Mouse (Mus musculus) CH12.LX (cell line): ENCODE data around the gene Zfp560. TPM values are rescaled to one million over a fixed set of nuclear protein-coding genes. Genes with fewer than 3 reads are reported as not detected.

Experiments
- DNase-seq: peaks from one replicate; pipeline ENCODE4 v3.0.0-alpha.2; 2013; ENCODE audit errors: extremely low read depth
- H3K27ac ChIP-seq: 2 replicates; pipeline ENCODE4 v1.5.1; 2012; ENCODE audit warnings: low read depth, mild to moderate bottlenecking, control low read depth, moderate library complexity; ENCODE audit not compliant: insufficient read depth
- H3K27me3 ChIP-seq: replicated peaks from 2 replicates; pipeline ENCODE3; 2012; ENCODE audit warnings: inconsistent platforms
- H3K36me3 ChIP-seq, 2 experiments: replicated peaks in 1 of 2; 2 replicates each; pipeline versions ENCODE3 to v1.6.1; 2012; ENCODE audit warnings: inconsistent platforms in 1 of 2, low read length in 1 of 2, mild to moderate bottlenecking in 1 of 2, mixed read lengths in 1 of 2, moderate library complexity in 1 of 2; ENCODE audit not compliant: control insufficient read depth in 1 of 2, insufficient read depth in 1 of 2
- H3K4me1 ChIP-seq, 2 experiments: 2 replicates each; pipeline ENCODE4 v1.6.1; 2012; ENCODE audit warnings: inconsistent platforms in 1 of 2, moderate library complexity in 1 of 2; ENCODE audit not compliant: insufficient read depth in 2 of 2, control insufficient read depth in 1 of 2
- H3K4me2 ChIP-seq: 2 replicates; pipeline ENCODE4 v1.6.1; 2012; ENCODE audit warnings: low read depth, mild to moderate bottlenecking, control low read depth; ENCODE audit not compliant: poor library complexity, insufficient read depth, severe bottlenecking
- H3K4me3 ChIP-seq, 3 experiments: fragments of 150-350 bp in 1 of 3; sonication (generic) in 1 of 3; replicated peaks in 1 of 3; 2 replicates each; pipeline versions ENCODE3 to v1.5.1; 2011 to 2012; ENCODE audit warnings: low read depth in 2 of 3, low read length in 2 of 3, mild to moderate bottlenecking in 2 of 3, moderate library complexity in 2 of 3, control low read depth in 1 of 3, improper control_type of control experiment in 1 of 3, inconsistent platforms in 1 of 3, mixed read lengths in 1 of 3; ENCODE audit not compliant: poor library complexity in 1 of 3
- H3K79me2 ChIP-seq: replicated peaks from 2 replicates; pipeline ENCODE4 v1.6.1; 2012; ENCODE audit warnings: mild to moderate bottlenecking, moderate library complexity; ENCODE audit not compliant: control insufficient read depth, poor library complexity, insufficient read depth, severe bottlenecking; ENCODE audit errors: extremely low read depth
- H3K9ac ChIP-seq: 2 replicates; pipeline ENCODE4 v1.6.1; 2012; ENCODE audit warnings: low read depth, mild to moderate bottlenecking, control low read depth, moderate library complexity; ENCODE audit not compliant: insufficient read depth
- H3K9me3 ChIP-seq: replicated peaks from 2 replicates; pipeline ENCODE3; 2012; ENCODE audit warnings: low read length, inconsistent platforms, mixed read lengths
- BHLHE40 ChIP-seq: IDR thresholded peaks from 2 replicates; pipeline ENCODE4 v1.6.1; 2011; ENCODE audit warnings: mild to moderate bottlenecking, low read depth, low read length, improper control_type of control experiment
- CHD2 ChIP-seq: IDR thresholded peaks from 2 replicates; pipeline ENCODE4 v1.6.1; 2011; ENCODE audit warnings: low read length, improper control_type of control experiment
- E2F4 ChIP-seq: IDR thresholded peaks from 2 replicates; pipeline ENCODE4 v1.6.1; 2011; ENCODE audit warnings: low read depth, low read length, improper control_type of control experiment; ENCODE audit not compliant: insufficient replicate concordance
- EP300 ChIP-seq: IDR thresholded peaks from 2 replicates; pipeline ENCODE4 v1.6.1; 2011; ENCODE audit warnings: low read length, improper control_type of control experiment
- ETS1 ChIP-seq: conservative IDR thresholded peaks from 2 replicates; pipeline ENCODE4 v1.6.1; 2012; ENCODE audit warnings: low read depth, mild to moderate bottlenecking, inconsistent platforms, low read length, improper control_type of control experiment, moderate library complexity
- GABPA ChIP-seq: IDR thresholded peaks from 2 replicates; pipeline ENCODE4 v1.6.1; 2012; ENCODE audit warnings: low read depth, low read length, improper control_type of control experiment, inconsistent platforms; ENCODE audit not compliant: insufficient replicate concordance
- IRF4 ChIP-seq: IDR thresholded peaks from 2 replicates; pipeline ENCODE4 v1.6.1; 2014; ENCODE audit warnings: low read depth, mild to moderate bottlenecking, inconsistent platforms, low read length, improper control_type of control experiment
- JUND ChIP-seq: conservative IDR thresholded peaks from 2 replicates; pipeline ENCODE4 v1.6.1; 2011; ENCODE audit warnings: low read depth, low read length, improper control_type of control experiment
- MAFK ChIP-seq: IDR thresholded peaks from 2 replicates; pipeline ENCODE4 v1.6.1; 2011; ENCODE audit warnings: low read length, improper control_type of control experiment; ENCODE audit not compliant: insufficient replicate concordance
- MAX ChIP-seq: IDR thresholded peaks from 2 replicates; pipeline ENCODE4 v1.6.1; 2011; ENCODE audit warnings: low read length, improper control_type of control experiment
- MYC ChIP-seq: IDR thresholded peaks from 2 replicates; pipeline ENCODE4 v1.6.1; 2011; ENCODE audit warnings: low read depth, mild to moderate bottlenecking, improper control_type of control experiment, low read length
- NELFE ChIP-seq: IDR thresholded peaks from 2 replicates; pipeline ENCODE4 v1.6.1; 2011; ENCODE audit warnings: low read depth, low read length, improper control_type of control experiment
- PAX5 ChIP-seq: IDR thresholded peaks from 2 replicates; pipeline ENCODE4 v1.6.1; 2012; ENCODE audit warnings: low read length, inconsistent platforms, mixed read lengths
- POLR2A ChIP-seq: IDR thresholded peaks from 2 replicates; pipeline ENCODE4 v1.6.1; 2011; ENCODE audit warnings: low read depth, mild to moderate bottlenecking, improper control_type of control experiment, low read length
- POLR2AphosphoS2 ChIP-seq: IDR thresholded peaks from 2 replicates; pipeline ENCODE4 v1.6.1; 2011; ENCODE audit warnings: low read depth, low read length, improper control_type of control experiment
- RAD21 ChIP-seq: IDR thresholded peaks from 2 replicates; pipeline ENCODE4 v1.6.1; 2011; ENCODE audit warnings: low read depth, mild to moderate bottlenecking, low read length, improper control_type of control experiment, moderate library complexity
- TCF12 ChIP-seq: IDR thresholded peaks from 2 replicates; pipeline ENCODE4 v1.6.1; 2014; ENCODE audit warnings: low read depth, mild to moderate bottlenecking, inconsistent platforms, low read length, improper control_type of control experiment
- UBTF ChIP-seq: IDR thresholded peaks from 2 replicates; pipeline ENCODE4 v1.6.1; 2012; ENCODE audit warnings: low read depth, mild to moderate bottlenecking, inconsistent platforms, low read length, improper control_type of control experiment, moderate library complexity
- USF1 ChIP-seq: IDR thresholded peaks from 2 replicates; pipeline ENCODE4 v1.6.1; 2014; ENCODE audit warnings: low read depth, mild to moderate bottlenecking, inconsistent platforms, low read length, improper control_type of control experiment
- USF2 ChIP-seq: conservative IDR thresholded peaks from 2 replicates; pipeline ENCODE4 v1.6.1; 2011; ENCODE audit warnings: low read depth, low read length, improper control_type of control experiment
- ZC3H11A ChIP-seq: IDR thresholded peaks from 2 replicates; pipeline ENCODE4 v1.6.1; 2012; ENCODE audit warnings: low read depth, mild to moderate bottlenecking, inconsistent platforms, low read length, improper control_type of control experiment
- ZMIZ1 ChIP-seq: IDR thresholded peaks from 2 replicates; pipeline ENCODE4 v1.6.1; 2012; ENCODE audit warnings: low read depth, mild to moderate bottlenecking, inconsistent platforms, low read length, improper control_type of control experiment
- ZNF384 ChIP-seq: IDR thresholded peaks from 2 replicates; pipeline ENCODE4 v1.6.1; 2012; ENCODE audit warnings: low read depth, low read length, improper control_type of control experiment, inconsistent platforms
- dilution Hi-C: fragments of 300-500 bp; cut with MboI; formaldehyde crosslinking; loops from 2 replicates; pipeline ENCODE4 v1.14.3; 2020; ENCODE audit warnings: low sequenced_read_pairs; ENCODE audit not compliant: extremely low pct_unique_long_range_greater_than_20kb, extremely low pct_ligation_motif_present
- in situ Hi-C: fragments of 300-500 bp; cut with MboI; formaldehyde crosslinking; loops from 3 replicates; pipeline ENCODE4 v1.14.3; 2019; ENCODE audit warnings: low sequenced_read_pairs, low pct_ligation_motif_present, low pct_unique_long_range_greater_than_20kb, mixed read lengths
- polyA plus RNA-seq: library from polyadenylated mRNA; unstranded; fragments of >175 nt; gene quantifications from 2 replicates; pipeline ENCODE4 v1.2.1, GENCODE M21; 2012; ENCODE audit warnings: low read depth; ENCODE audit not compliant: insufficient read length
- total RNA-seq, 2 experiments: library from RNA; depleted of rRNA; stranded (reverse); fragments of 300-350 nt in 1 of 2; fragments of >200 nt in 1 of 2; gene quantifications; 2 replicates each; pipeline ENCODE4 v1.2.3; 2012 to 2014

The Zfp560 gene
- total and polyA plus RNA-seq, 3 experiments: 10.6 to 29.0 (median 12.4) TPM

DNA sequence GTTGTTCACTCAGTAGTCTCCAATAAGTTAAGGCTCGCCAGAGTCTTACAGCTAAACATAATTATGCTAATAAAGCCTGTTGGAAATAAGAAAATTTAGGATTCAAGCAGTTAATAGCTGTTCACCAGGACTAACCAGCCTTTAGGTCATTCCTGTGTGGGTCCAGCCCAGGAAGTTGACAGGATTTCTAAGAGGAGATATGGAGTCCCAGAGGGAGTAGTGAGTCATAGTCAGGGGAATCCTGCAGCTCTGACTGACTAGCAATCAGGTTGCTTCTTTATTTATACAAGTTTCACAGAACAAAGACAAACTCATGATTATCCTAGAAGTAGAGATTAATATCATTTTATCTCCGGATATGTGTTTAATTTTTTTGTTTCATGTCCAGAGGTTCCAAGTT, 17.7 kb downstream of the Zfp560 start:
- peaks cover 7% of the 10 kb centered on the region for H3K9me3 ChIP-seq
- in situ Hi-C loops (no loop called here), dilution Hi-C loops (no loop called here)
- H3K4me2 ChIP-seq: no peak overlapping the region
- no peaks in the 10 kb centered on the region for H3K79me2 ChIP-seq
- H3K36me3 ChIP-seq: peaks cover 0 to 9% of the 10 kb centered on the region in 2 experiments
- H3K27me3 ChIP-seq: no peaks in the 10 kb centered on the region
- no peak overlapping the region for H3K27ac ChIP-seq
- no peaks in the 10 kb centered on the region for H3K4me1 ChIP-seq
- no peak overlapping the region for H3K9ac ChIP-seq
- no peak overlapping the region for H3K4me3 ChIP-seq
- DNase-seq: no peak
- TF ChIP-seq USF2 (no peak), POLR2AphosphoS2 (no peak), EP300 (no peak), BHLHE40 (no peak), PAX5 (no peak), POLR2A (no peak), GABPA (no peak), ZMIZ1 (no peak), E2F4 (no peak), ETS1 (no peak), UBTF (no peak)

DNA sequence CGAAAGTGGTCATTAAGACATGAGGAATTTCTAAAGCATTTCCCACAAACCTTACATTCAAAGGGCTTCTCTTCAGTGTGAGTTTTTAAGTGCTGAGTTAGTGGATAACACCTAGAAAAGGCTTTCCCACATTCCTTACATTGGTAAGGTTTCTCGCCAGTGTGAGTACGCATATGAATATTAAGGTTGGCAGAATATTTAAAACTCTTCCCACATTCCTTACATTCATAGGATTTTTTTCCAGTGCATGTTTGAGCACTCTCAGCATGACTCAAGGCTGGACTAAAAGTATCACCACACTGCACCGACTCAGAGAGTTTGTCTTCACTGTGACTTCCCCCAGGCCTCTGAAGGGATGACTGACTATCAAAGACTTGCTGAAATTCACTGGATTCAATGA, 36.5 kb downstream of the Zfp560 start:
- H3K79me2 ChIP-seq: no peaks in the 10 kb centered on the region
- dilution Hi-C loops (no loop called here), in situ Hi-C loops (no loop called here)
- H3K9me3 ChIP-seq: no peaks in the 10 kb centered on the region
- H3K27me3 ChIP-seq: no peaks in the 10 kb centered on the region
- TF ChIP-seq RAD21: no peak
- no peak for TF ChIP-seq ZNF384
- no peak for TF ChIP-seq NELFE
- no peak for TF ChIP-seq USF2
- no peak for TF ChIP-seq PAX5
- no peak for TF ChIP-seq JUND
- no peak for TF ChIP-seq POLR2A
- no peak for TF ChIP-seq MAFK
- TF ChIP-seq GABPA: no peak
- TF ChIP-seq CHD2: no peak
- TF ChIP-seq IRF4: no peak
- TF ChIP-seq MAX: no peak
- TF ChIP-seq BHLHE40: no peak
- TF ChIP-seq TCF12: no peak
- TF ChIP-seq MYC: no peak
- TF ChIP-seq ZC3H11A: no peak
- no peak for TF ChIP-seq USF1
- no peak overlapping the region for H3K27ac ChIP-seq
- no peak overlapping the region for H3K9ac ChIP-seq
- H3K36me3 ChIP-seq: peaks cover 15 to 29% of the 10 kb centered on the region in 2 experiments
- H3K4me3 ChIP-seq: no peak overlapping the region
- no peak for DNase-seq
- no peaks in the 10 kb centered on the region for H3K4me1 ChIP-seq
- H3K4me2 ChIP-seq: no peak overlapping the region
